Mouse (Mus musculus) central nervous system, embryonic 18 days (tissue): ENCODE data around the gene Slc25a47. TPM values are rescaled to one million over a fixed set of nuclear protein-coding genes. Genes with fewer than 3 reads are reported as not detected.

Source experiments
- polyA plus RNA-seq: library from polyadenylated mRNA; depleted of rRNA; stranded (reverse); fragments of >200 nt; gene quantifications from 2 replicates; pipeline ENCODE4 v1.2.3, GENCODE M21; 2012; rRNA removed

Slc25a47 gene
- polyA plus RNA-seq = 11.3 and 13.3 TPM in 2 replicates

GRCm38 (mm10) chr12:108835840-108836409, at the start of gene Slc25a47, which contains the start of gene Slc25a29:
Slc25a47 (plus strand) TSS chr12:108836046.
Slc25a29 (minus strand) TSS chr12:108835883.

GRCm38 (mm10) chr12:108792546-108793452, 43.0 kb upstream of the Slc25a47 start, which contains the start of gene Yy1:
Yy1 (plus strand) TSS chr12:108792973.

GRCm38 (mm10) chr12:108892989-108893714, 57.3 kb downstream of the Slc25a47 start, which contains the start of gene Wdr25:
Wdr25 (plus strand) TSS chr12:108893631.

GRCm38 (mm10) chr12:108893715-108894431, 58.0 kb downstream of the Slc25a47 start, which contains the start of gene Wars:
Wars (minus strand) TSS chr12:108894174.

Other genes with a start within 250 kb of the Slc25a47 start
- gene Degs2, start 133.7 kb upstream of the Slc25a47 start, polyA plus RNA-seq = 0.21 and 0.35 TPM in 2 replicates
- 24.7 and 26.4 TPM in 2 replicates for gene Yy1, start 43.1 kb upstream of the Slc25a47 start, polyA plus RNA-seq
- 17.4 and 18.1 TPM in 2 replicates for gene Slc25a29, start 163 bp upstream of the Slc25a47 start, polyA plus RNA-seq
- gene Wdr25, start 57.6 kb downstream of the Slc25a47 start, polyA plus RNA-seq = 9.7 and 10.3 TPM in 2 replicates
- 101 and 109 TPM in 2 replicates for gene Wars, start 58.1 kb downstream of the Slc25a47 start, polyA plus RNA-seq
- 96.2 and 110 TPM in 2 replicates for gene Begain, start 232.2 kb downstream of the Slc25a47 start, polyA plus RNA-seq